Mouse (Mus musculus) stomach, postnatal 0 days (tissue): ENCODE results near the gene Srgn.

Experiments used
- CTCF ChIP-seq: IDR thresholded peaks from 2 replicates; pipeline ENCODE4 v1.5.1; 2016; ENCODE audit warnings: antibody characterized with exemption, low read depth, mild to moderate bottlenecking, moderate library complexity
- EP300 ChIP-seq: optimal IDR thresholded peaks from 2 replicates; pipeline ENCODE3; 2016; ENCODE audit warnings: antibody characterized with exemption

GRCm38 (mm10) chr10:62500088-62500915 lies 26.9 kb downstream of the Srgn start:
- TF ChIP-seq CTCF (peak; percentile 93), EP300 (no peak)
